Mouse (Mus musculus) liver, embryonic 14.5 days (tissue): Measurements from ENCODE around the gene Coro1b.

ENCODE experiments used
- CTCF ChIP-seq: IDR thresholded peaks from 2 replicates; pipeline ENCODE4 v1.5.1; 2016; ENCODE audit warnings: antibody characterized with exemption, low read depth, control low read depth
- EP300 ChIP-seq: IDR thresholded peaks from 2 replicates; pipeline ENCODE4 v1.6.1; 2016; ENCODE audit warnings: antibody characterized with exemption, low read depth

GRCm38 (mm10) chr19:4129462-4129861 is 19.0 kb upstream of the Coro1b start:
- TF ChIP-seq CTCF (no peak), EP300 (no peak)
